Mouse (Mus musculus) left cerebral cortex, postnatal 4 days (tissue): Measurements from ENCODE around the gene Rgl1. TPM values are rescaled to one million over a fixed set of nuclear protein-coding genes. Genes with fewer than 3 reads are reported as not detected.
A peak's percentile ranks its signal among the peaks of the same experiment; 100 is the strongest.

Source experiments
- DNase-seq: peaks from one replicate; pipeline ENCODE4 v3.0.0-alpha.2; 2022
- intact Hi-C: fragments of 180-260 bp; cut with DNase I; formaldehyde crosslinking; loops from one replicate; pipeline ENCODE4 v1.15.1; 2025
- total RNA-seq, 2 experiments: library from RNA; stranded (reverse); gene quantifications; 2 replicates each; pipeline ENCODE4 v1.2.3; 2021

Rgl1 gene
- total RNA-seq, 2 experiments from 2014 or later, result 45.6 to 55.2 TPM

GRCm38 (mm10) chr1:152556576-152557281, 209.4 kb downstream of the Rgl1 start:
- peak; percentile 37 for DNase-seq
- intact Hi-C loops, result no loop called here

- peak; percentile 69 for DNase-seq
- intact Hi-C loops, result no loop called here
These were observed 210.1 kb downstream of the Rgl1 start for GRCm38 (mm10) chr1:152555944-152556573.

- DNase-seq, result no peak
- intact Hi-C loops, result no loop called here
These were observed 212.1 kb downstream of the Rgl1 start for GRCm38 (mm10) chr1:152553912-152554547.

GRCm38 (mm10) chr1:152550973-152551372, 215.2 kb downstream of the Rgl1 start:
- intact Hi-C loops, result no loop called here
- DNase-seq, result no peak

- intact Hi-C loops, result no loop called here
- DNase-seq, result no peak
These were observed 215.6 kb downstream of the Rgl1 start for GRCm38 (mm10) chr1:152550544-152550943.

- intact Hi-C loops, result no loop called here
- no peak for DNase-seq
These were observed 217.0 kb downstream of the Rgl1 start for GRCm38 (mm10) chr1:152549061-152549738.

- no peak for DNase-seq
- intact Hi-C loops, result no loop called here
These were observed 222.5 kb downstream of the Rgl1 start for GRCm38 (mm10) chr1:152543449-152544159.

GRCm38 (mm10) chr1:152542747-152543378, 223.3 kb downstream of the Rgl1 start:
- DNase-seq, result no peak
- intact Hi-C loops, result no loop called here

GRCm38 (mm10) chr1:152540304-152540887, 225.8 kb downstream of the Rgl1 start:
- intact Hi-C loops, result no loop called here
- DNase-seq, result no peak

GRCm38 (mm10) chr1:152538817-152539216, 227.3 kb downstream of the Rgl1 start:
- DNase-seq, result no peak
- intact Hi-C loops, result loop anchor here (10.0 kb wide), 1 partner anchor 86 kb away; no protein-coding TSS in a partner anchor

GRCm38 (mm10) chr1:152537186-152537585, 229.0 kb downstream of the Rgl1 start:
- intact Hi-C loops, result loop anchor here (10.0 kb wide), 1 partner anchor 88 kb away; no protein-coding TSS in a partner anchor
- no peak for DNase-seq

GRCm38 (mm10) chr1:152536416-152537018, 229.6 kb downstream of the Rgl1 start:
- DNase-seq, result no peak

GRCm38 (mm10) chr1:152534531-152534930, 231.6 kb downstream of the Rgl1 start:
- no peak for DNase-seq
- intact Hi-C loops, result loop anchor here (10.0 kb wide), 1 partner anchor 90 kb away; no protein-coding TSS in a partner anchor

More at GRCm38 (mm10) chr1:152536416-152537018, 229.6 kb downstream of the Rgl1 start:
- intact Hi-C loops, result loop anchor here (10.0 kb wide), 1 partner anchor 88 kb away; no protein-coding TSS in a partner anchor

GRCm38 (mm10) chr1:152531498-152531897, 234.7 kb downstream of the Rgl1 start:
- intact Hi-C loops, result loop anchor here (10.0 kb wide), 1 partner anchor 93 kb away; no protein-coding TSS in a partner anchor
- DNase-seq, result no peak

- no peak for DNase-seq
- intact Hi-C loops, result loop anchor here (10.0 kb wide), 1 partner anchor 316 kb away; no protein-coding TSS in a partner anchor
These were observed 237.4 kb downstream of the Rgl1 start for GRCm38 (mm10) chr1:152528778-152529177.

GRCm38 (mm10) chr1:152528214-152528613, 237.9 kb downstream of the Rgl1 start:
- DNase-seq, result no peak
- intact Hi-C loops, result loop anchor here (10.0 kb wide), 1 partner anchor 317 kb away; no protein-coding TSS in a partner anchor

GRCm38 (mm10) chr1:152526154-152526553, 240.0 kb downstream of the Rgl1 start:
- DNase-seq, result no peak
- intact Hi-C loops, result loop anchor here (10.0 kb wide), 1 partner anchor 319 kb away; no protein-coding TSS in a partner anchor

- intact Hi-C loops, result loop anchor here (2.0 to 10.0 kb wide), 2 partner anchors 222 to 320 kb away; no protein-coding TSS in a partner anchor
- DNase-seq, result peak; percentile 68
These were observed 241.0 kb downstream of the Rgl1 start for GRCm38 (mm10) chr1:152524987-152525648.
